Mouse (Mus musculus): ENCODE results near the gene Thap8.
"Not testable (repeated sequence)": the region's sequence is repeated elsewhere in the genome, so short reads cannot be mapped to it uniquely, and the experiment has no call there.

Gene Thap8

DNA sequence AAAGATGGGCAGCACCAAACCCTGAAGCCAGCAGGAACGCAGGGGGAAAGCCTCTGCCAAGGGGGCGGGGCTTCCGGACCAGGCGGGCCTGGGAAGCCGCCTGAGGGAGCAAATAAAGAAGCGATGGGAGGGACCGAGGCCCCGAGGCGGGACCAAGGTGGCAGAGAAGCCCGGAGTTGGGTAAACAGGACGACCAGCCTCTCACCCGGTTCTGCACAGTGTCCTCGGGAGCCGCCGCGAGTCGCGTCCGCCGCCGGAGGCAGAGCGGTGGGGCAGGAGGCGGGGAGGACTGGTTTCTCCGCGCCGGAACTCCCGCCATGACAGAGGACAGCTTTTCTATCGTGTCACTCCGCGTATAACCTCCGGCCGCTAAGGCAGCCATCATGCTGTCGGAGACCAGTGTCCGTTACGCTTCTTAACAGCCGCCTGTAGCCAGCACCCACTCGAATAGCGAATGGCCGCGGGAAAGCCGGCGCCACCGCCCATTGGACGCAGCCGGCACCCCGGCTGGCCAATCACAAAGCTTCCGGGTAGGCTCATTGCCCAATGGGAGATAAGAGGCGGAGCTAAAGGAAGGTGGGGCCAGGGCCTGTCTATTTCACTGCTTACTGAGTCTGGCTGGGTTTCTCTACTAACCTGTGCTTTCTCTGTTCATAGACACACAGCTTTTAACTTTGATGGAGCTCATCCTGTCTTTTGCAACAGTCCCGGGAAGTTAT, at the start of gene Thap8, which contains the start of gene Wdr62:
Gene Thap8 (plus strand): TSS at position 144 of the 719 bp plus-strand sequence.
Gene Wdr62 (minus strand): TSS at position 469 of the 719 bp plus-strand sequence.
- peak; percentile 81 to 89 for DNase-seq (ENCODE audit: low spot score in 2 of 2)

DNA sequence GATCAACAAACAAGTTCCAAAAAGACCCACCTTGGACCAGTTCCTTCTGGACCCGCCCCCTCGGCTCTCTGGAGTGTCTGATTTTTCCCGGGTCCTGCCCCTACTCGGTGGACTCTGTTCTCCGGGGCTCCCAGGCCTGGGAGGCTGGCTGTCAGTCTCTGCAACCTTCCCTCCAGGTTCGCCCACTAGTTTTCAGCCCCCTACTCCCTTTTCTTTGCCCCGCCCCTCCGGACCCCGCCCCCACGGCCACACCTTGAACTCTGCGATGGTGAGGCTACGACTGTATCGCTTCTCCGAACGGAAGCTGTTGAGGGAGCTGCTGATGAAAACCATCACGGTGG, 48.6 kb upstream of the Thap8 start:
- DNase-seq (ENCODE audit: low spot score in 2 of 2), result no peak

DNA sequence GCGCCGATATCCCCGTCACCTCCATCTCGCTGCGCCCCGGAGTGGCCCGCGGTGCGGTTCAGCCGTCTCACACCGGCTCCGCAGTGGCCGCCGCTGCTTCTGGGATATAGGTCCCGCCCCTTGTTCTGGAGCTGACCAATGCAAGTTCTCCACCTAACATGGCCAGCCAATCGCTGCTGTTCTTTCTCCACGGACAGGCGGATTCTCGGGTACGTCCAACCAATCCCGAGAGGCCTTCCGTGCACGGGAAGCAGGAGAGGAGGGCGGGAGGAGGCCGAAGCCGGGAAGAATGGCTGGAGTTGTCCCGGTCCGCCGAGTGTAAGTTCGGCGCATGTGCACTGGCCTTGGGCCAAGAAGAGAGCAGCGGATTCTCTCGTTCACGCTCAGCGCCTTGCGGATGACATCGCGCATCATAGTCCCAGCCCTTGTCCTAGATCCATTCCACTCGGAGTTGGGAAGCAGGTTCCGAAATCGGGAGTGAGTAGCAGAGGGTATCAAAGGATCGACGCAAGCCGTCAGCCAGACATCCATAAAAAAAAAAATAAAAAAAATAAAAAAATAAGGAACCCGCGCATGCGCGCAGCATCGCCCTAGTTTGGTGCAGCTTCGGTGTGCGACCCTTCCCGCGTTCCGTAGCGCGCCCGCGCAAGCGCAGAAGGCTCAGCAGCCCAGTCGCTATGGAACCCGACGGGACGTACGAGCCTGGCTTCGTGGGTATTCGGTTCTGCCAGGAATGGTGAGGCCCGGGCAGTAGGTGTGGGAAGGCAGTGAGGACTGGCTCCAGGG, 48.0 kb upstream of the Thap8 start, which contains the start of the genes Polr2i and Tbcb:
Gene Polr2i (plus strand): TSS at position 280 of the 786 bp plus-strand sequence.
Gene Tbcb (minus strand): TSS at position 604 of the 786 bp plus-strand sequence.
- peak; percentile 93 to 98 for DNase-seq (ENCODE audit: low spot score in 2 of 2)

DNA sequence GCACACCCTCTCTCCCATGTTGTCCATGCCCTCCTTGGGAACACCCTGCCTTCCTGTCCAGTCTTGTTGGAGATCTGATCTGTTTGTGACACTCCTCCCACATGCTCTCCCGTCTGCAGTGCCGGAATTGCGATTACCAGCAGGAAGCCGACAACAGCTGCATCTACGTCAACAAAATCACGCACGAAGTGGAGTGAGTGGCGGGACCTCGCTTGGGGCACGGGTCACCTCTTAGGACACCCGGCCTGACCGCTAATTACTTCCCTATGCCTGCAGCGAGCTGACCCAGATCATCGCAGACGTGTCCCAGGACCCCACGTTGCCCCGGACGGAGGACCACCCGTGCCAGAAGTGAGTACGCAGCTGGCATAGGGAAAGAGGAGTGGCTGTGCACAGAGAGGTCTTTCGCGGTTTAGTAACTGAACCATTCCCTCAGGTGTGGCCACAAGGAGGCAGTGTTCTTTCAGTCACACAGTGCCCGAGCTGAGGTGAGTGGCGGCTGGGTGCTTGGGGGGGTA, 47.2 kb upstream of the Thap8 start:
- peak in 1 of 2 experiments; percentile 47 for DNase-seq (ENCODE audit: low spot score in 2 of 2)

DNA sequence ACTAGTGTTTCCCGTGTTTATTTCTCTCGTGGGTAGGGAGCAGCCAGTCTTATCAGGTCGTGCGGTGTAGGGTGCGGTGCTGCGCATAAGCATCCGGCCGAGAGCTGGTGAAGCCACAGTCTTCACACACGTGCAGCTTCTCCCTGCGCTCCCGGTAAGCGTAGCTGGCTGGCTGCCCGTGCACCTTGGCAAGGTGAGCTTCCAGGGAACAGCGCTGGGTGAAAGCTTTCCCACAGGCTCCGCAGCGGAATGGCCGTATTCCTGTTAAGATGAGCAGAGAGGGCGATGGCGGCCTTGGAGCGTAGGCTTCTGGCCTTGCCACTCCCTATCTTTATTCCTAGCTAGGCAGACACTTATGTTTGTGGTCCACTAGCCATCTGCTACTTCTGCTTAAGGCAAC, 46.5 kb upstream of the Thap8 start:
- no peak for DNase-seq (ENCODE audit: low spot score in 2 of 2)

DNA sequence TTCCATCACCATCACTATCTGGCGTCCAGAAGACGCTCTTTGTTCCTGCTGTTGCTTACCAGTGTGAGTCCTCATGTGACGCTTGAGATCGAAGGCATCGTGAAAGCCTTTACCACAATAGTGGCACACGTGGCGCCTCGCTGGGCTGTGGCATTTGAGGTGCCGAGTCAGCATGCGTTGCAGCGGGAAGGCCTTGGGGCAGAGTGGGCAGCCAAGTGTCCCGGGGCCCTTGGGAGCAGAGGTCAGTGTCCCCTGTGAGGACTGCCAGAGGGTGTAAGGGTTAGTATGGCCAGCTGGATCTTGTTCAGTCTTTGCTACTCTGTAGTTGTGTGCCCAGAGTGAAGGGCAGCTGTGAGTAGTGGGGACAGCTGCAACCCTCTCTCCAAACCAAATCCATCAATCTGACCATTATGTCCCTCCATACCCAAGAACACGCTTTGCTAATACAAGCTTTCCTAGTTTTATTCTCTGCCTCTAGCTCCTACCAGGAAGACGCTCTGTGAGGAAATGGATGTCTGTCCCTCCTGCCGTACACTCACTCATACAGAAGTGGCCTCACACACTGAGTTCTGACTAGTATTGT, 45.5 kb upstream of the Thap8 start:
- DNase-seq (ENCODE audit: low spot score in 2 of 2), result no peak

DNA sequence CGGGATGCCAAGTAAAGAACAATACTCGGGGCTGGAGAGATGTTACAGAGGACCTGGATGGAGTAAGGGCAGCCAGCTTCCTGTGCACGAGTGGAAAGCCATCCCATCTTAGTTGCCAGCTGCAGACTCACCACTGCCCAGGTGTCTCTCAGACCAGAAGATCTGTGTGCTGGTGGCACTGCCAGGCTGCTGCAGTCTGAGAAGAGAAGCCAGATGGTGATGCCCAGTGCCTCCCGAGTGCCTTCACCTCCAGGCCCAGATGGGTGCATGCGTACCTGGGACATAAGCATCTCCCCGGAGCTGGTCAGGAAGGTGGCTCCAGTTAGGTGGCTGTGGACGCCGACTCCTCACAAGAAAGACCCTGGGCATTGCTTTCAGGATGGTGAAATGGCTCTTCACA, 44.8 kb upstream of the Thap8 start:
- DNase-seq (ENCODE audit: low spot score in 2 of 2), result no peak

DNA sequence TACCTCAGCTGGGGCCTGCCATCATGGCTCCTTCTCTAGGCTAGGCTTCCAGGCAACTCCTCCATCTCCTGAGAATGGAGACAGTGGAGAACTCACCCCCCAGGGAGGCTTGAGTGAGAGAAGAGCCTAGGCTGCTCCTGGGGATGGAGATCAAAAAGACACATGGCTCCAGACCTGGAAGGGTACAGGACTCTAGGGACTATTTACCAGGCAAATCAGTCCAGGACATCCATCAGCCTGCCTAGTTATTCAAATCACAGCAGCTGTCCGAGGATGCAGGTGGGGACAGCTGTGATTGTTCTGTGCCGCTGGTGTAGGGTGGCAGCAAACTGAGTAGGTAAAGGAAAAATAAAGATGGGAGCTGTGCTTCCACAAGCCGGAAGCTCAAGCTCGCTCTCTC, 44.3 kb upstream of the Thap8 start, which contains the start of gene Ovol3:
Gene Ovol3 (minus strand): TSS at position 101 of the 400 bp plus-strand sequence.
- no peak for DNase-seq (ENCODE audit: low spot score in 2 of 2)

DNA sequence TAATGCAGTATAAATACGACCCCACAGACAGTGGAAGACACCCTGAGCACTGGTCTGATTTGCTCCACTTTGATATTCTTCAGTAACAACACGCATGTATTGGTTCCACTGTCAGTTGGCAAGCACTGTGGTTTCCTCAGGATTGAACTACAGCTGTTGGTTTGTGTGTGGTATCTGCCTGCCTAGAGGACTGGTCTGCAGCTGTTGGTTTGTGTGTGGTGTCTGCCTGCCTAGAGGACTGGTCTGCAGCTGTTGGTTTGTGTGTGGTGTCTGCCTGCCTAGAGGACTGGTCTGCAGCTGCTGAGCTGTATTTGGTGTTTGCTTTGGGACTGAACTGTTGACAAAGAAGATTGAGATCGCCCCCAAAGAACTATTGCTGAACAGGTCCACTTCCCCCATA, 42.5 kb upstream of the Thap8 start:
- DNase-seq (ENCODE audit: low spot score in 2 of 2), result not testable (repeated sequence)

DNA sequence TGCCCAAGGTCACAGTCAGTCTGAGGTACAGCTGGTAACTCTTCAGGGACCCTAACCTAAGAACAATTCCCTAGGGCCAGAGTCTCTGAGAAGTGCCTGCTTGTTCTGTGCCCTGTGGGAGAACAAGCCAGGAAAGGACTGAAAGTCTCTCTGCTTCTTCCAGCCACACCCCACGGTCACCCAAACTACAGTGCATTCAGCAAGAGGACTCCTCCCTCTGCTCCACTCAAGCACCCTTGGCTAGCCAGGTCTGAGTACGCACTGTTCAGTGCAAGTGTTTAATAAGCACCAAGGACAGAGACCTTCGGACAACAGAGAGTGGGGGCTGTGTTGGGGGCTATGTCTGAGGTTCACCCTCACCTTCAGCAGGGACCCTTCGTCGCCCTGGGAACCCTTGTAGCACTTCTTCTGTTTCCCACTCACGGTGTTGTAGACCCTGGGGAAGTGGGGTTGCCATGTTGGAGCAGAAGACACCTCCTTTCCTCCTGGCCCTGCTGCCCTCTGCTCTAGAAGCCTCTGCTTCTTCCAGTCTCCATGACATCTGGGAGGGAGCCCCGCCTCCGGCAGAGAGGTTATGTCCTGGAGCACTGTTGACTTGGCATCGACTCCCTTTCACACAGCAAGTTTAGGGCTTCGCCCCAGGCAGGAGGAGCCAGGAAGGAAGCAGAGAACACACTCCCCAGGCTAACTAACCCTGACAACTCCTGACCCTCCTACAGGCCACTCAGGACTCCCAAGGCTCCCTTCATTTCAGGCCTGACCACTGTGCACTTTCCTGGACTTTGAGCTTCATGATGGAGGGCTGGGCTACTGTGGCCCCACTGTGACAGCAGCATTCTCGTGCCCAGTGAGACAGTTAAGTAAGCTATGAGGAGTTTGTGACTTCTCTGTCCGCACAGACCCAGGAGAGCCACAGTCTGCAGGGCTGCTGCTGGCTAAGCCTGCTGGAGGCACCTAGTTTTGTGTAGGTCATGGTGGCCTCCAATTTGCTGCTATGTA, 27.6 kb upstream of the Thap8 start:
- DNase-seq (ENCODE audit: low spot score in 2 of 2), result peak in 1 of 2 experiments; percentile 47

DNA sequence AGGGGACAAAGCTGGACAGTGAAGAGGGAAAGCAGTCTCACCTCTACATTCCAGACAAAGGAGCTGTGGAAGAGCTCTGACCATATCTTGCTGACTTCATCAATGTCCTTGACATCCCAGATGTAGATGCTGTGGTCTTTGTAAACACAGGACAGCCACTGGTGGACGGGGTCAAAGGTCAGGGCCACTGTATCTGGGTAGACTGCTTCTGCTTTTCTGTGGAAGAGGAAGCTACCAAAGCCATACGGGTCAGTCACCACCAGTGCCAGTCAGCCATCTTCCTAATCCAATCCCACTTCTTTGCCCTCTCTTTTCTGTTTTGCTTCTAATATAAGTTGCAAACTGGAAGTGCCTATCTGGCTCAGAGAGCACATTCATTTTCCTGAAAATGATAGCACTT, 14.9 kb upstream of the Thap8 start:
- no peak for DNase-seq (ENCODE audit: low spot score in 2 of 2)

DNA sequence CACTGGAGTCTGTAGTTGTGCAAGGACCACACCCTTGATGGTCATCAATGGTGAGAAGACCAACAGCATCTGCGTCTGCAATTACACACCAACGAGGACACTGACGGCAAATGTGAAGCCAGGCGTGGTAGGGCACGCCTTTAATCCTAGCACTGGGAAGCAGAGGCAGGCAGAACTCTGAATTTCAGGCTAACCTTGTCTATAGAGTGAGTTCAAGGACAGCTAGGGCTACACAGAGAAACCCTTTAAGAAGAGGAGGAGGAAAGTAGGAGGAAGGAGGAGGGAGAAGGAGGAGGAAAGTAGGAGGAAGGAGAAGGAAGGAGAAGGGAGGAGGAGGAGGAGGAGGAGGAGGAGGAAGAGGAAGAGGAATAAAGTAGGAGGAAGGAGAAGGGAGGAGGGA, 14.4 kb upstream of the Thap8 start:
- no peak for DNase-seq (ENCODE audit: low spot score in 2 of 2)

DNA sequence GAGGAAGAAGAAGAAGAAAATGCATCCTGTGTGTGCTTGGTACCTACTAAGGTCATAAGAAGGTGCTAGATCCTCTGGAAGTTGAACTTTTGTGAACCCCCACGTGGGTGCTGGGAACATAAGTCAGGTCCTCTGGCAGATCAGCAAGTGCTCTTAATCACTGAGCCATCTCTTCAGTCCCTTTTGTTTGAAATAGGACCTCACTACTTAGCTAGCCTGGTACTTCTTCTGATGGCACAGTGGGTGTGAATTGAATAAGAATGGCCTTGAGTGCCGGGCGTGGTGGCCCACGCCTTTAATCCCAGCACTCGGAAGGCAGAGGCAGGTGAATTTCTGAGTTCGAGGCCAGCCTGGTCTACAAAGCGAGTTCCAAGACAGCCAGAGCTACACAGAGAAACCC, 14.0 kb upstream of the Thap8 start:
- no peak for DNase-seq (ENCODE audit: low spot score in 2 of 2)

DNA sequence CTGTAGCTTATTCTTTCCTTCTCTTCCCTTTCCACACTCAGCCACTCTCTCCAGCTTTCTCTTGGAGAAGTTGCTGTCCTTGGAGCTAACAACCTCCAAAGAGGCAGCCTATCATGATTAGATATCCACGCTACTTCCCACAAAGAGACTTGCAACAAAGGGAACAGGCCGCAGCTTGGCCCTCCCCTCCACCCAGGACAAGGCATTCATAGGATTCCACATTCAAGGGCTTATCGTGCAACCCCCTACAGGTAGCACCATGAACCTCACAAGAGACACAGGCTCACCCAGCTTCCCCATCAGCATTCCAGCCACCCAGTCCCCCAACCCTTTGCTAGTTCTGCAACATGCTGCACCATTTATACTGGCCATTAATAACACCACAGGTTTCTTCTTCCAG, 13.1 kb upstream of the Thap8 start:
- no peak for DNase-seq (ENCODE audit: low spot score in 2 of 2)

DNA sequence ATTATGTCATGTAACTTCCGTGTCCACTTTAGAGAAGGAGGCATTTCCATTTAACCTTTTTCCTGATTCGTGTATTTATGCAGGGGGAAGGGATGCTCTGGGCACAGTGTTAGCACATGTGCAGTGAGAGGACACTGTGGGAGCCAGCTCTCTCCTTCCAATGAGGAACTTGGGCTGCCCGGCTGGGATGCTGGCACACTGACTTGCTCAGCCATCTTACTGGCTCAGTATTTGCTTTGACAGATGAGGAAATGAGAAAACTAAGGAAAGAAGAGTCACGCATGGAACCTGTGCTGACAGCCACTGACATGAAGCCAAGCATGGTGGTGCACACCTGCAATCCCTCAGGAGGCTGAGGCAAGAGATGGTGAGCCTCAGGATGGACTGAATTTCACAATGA, 10.3 kb upstream of the Thap8 start:
- no peak for DNase-seq (ENCODE audit: low spot score in 2 of 2)

DNA sequence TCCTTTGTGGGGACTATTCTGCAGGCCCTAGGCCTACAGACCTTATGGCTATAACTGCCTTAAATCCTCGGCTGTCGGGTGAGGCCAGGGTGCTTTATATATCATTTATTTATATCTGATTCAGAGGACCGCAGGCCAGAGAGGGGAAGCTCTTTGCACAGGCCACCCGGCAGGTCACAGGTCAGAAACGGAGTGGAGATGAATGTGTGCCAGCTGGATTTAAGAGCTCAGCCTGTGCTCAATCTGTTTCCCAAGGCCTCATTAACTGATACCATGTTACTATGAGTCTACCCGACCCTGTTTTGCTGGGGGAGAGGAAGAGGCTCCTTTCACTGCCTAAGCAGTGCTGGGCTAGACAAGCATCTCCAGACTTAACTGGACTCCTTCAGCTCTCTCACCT, 5.5 kb upstream of the Thap8 start:
- DNase-seq (ENCODE audit: low spot score in 2 of 2), result no peak

DNA sequence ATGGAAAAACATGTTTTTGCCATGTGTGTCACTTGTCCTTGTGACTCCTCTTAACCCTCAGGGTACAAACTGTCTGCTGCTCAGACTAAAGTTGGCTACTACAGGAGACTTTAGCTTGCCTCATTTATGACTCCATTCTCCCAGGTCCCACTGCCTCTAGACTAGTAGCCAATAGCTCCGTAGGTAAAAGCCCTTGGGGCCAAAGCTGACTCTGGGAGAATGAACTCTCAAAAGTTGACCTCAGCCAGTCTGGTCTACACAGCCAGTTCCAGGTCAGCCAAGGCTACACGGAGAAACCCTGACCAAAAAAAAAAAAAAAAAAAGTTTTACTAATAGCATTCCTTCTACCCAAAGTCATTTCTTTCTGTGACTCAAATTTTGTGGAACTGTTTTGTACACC, 983 bp upstream of the Thap8 start:
- DNase-seq (ENCODE audit: low spot score in 2 of 2), result no peak

DNA sequence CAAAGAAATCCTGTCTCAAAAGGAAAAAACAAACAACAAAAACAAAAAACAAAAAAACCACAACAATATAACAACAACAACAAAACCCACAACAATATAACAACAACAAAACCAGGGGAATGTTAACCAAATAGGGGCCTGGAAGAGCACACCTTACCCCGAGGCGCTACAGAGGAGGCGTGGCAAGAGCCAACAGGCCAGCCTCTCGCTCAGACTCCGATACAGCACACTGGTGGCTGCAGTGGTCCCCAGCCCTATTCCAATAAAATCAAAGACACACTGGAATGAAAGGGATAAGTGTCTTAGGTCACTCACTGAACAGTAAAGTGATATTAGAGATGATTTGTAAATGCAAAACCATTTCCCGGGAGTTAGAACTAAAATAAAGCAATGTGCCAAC, 358 bp upstream of the Thap8 start:
- DNase-seq (ENCODE audit: low spot score in 2 of 2), result no peak

DNA sequence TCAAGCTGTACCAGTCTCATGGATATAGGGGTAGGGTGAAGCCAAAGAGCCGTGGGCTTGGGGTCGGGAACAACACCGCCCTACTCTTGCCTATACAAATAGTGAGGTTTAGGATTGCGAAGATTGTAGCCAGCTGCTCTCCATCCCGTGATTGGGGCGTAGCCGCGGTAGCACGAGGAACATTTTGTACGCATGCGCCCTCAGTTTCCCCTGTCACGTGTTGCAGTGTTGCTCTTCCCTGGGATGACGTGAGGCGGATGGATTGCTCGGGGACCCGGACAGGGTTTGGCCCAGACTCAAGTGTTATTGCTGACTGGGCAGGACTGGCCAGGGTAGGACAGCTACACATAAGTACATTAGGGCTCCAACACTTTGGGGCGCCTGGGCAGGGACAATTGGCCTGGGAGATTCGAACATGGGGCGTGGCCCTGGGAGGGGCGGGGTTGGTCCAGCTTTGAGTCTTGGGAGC, 810 bp downstream of the Thap8 start:
- peak; percentile 77 to 85 for DNase-seq (ENCODE audit: low spot score in 2 of 2)

DNA sequence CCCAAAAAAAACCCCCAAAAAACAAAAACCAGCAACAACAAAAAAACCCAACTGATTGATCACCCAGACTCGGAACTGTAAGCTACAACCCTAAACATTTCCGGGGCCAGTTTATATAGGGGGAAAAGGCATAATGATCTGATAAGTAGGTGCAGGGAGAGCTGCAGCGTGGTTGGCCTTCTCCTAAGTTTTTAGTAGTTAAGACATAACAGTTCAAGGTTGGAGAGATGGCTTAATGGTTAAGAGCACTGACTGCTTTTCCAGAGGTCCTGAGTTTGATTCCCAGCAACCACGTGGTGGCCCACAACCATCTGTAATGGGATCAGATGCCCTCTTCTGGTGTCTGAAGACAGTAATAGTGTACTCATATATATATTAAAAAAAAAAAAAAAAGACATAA, 1.6 kb downstream of the Thap8 start:
- no peak for DNase-seq (ENCODE audit: low spot score in 2 of 2)

DNA sequence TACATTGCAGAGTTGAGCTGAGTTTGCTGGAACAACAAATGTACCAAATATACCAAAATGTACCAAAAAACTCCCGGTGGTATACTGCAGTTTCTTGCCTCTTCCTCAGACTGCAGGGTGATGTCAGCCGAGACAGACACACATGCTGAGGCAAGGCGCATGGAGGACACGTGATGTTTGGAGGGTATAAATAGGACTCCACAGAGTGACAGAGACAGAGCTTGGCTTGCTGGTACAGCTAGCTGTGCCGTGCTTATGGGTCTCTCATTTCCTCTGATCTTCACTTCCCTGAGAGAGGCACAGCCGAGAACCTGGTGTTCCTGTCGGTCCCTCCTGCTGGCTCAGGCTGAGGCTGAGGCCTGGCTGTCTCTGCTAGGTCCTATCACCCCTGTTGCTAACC, 2.8 kb downstream of the Thap8 start:
- no peak for DNase-seq (ENCODE audit: low spot score in 2 of 2)
